Mouse (Mus musculus) myocyte (in vitro differentiated cells): ENCODE data around the gene Sept4. TPM values are rescaled to one million over a fixed set of nuclear protein-coding genes. Genes with fewer than 3 reads are reported as not detected.

Experiments used
- H3K27me3 ChIP-seq: one replicate; pipeline ENCODE4 v1.6.1; 2011; ENCODE audit not compliant: control insufficient read depth, insufficient read depth, insufficient read length
- H3K36me3 ChIP-seq: one replicate; pipeline ENCODE4 v1.6.1; 2011; ENCODE audit not compliant: control insufficient read depth, insufficient read depth
- H3K4me2 ChIP-seq: one replicate; pipeline ENCODE4 v1.6.1; 2011; ENCODE audit warnings: low read depth, control low read depth
- H3K4me3 ChIP-seq: one replicate; pipeline ENCODE4 v1.5.1; 2011; ENCODE audit warnings: mild to moderate bottlenecking, control low read depth, moderate library complexity
- H3K79me2 ChIP-seq: one replicate; pipeline ENCODE4 v1.6.1; 2011; ENCODE audit not compliant: control insufficient read depth, insufficient read depth
- H3ac ChIP-seq: one replicate; pipeline ENCODE4 v1.6.1; 2011; ENCODE audit not compliant: control insufficient read depth, insufficient read length
- E2F4 ChIP-seq: IDR thresholded peaks from one replicate; pipeline ENCODE4 v1.6.1; 2011; ENCODE audit warnings: mild to moderate bottlenecking, control low read depth, moderate library complexity; ENCODE audit not compliant: insufficient read depth
- MAX ChIP-seq: IDR thresholded peaks from one replicate; pipeline ENCODE4 v1.6.1; 2011; ENCODE audit warnings: low read depth, mild to moderate bottlenecking, control low read depth
- MYOD1 ChIP-seq, 3 experiments: IDR thresholded peaks; one replicate each; pipeline ENCODE4 v1.6.1; 2011; ENCODE audit warnings: control low read depth in 2 of 3, low read depth in 2 of 3, mild to moderate bottlenecking in 2 of 3, moderate library complexity in 1 of 3; ENCODE audit not compliant: insufficient read length in 2 of 3, control insufficient read depth in 1 of 3
- MYOG ChIP-seq, 3 experiments: IDR thresholded peaks; one replicate each; pipeline ENCODE4 v1.6.1; 2011; ENCODE audit warnings: control low read depth in 2 of 3, low read depth in 2 of 3, mild to moderate bottlenecking in 2 of 3; ENCODE audit not compliant: insufficient read length in 2 of 3, control insufficient read depth in 1 of 3, insufficient read depth in 1 of 3
- POLR2A ChIP-seq: IDR thresholded peaks from one replicate; pipeline ENCODE4 v1.6.1; 2011; ENCODE audit warnings: low read depth, mild to moderate bottlenecking, control low read depth, moderate library complexity; ENCODE audit not compliant: insufficient read length
- POLR2AphosphoS2 ChIP-seq: IDR thresholded peaks from one replicate; pipeline ENCODE4 v1.6.1; 2011; ENCODE audit warnings: low read depth, control low read depth; ENCODE audit not compliant: insufficient read length
- REST ChIP-seq: IDR thresholded peaks from one replicate; pipeline ENCODE4 v1.6.1; 2011; ENCODE audit warnings: mild to moderate bottlenecking, control low read depth, moderate library complexity; ENCODE audit not compliant: insufficient read depth, insufficient read length
- SRF ChIP-seq: IDR thresholded peaks from one replicate; pipeline ENCODE4 v1.6.1; 2011; ENCODE audit warnings: low read depth; ENCODE audit not compliant: control insufficient read depth, insufficient read length
- TCF12 ChIP-seq: IDR thresholded peaks from one replicate; pipeline ENCODE4 v1.6.1; 2011; ENCODE audit warnings: mild to moderate bottlenecking, control low read depth; ENCODE audit not compliant: poor library complexity, insufficient read depth, severe bottlenecking
- TCF3 ChIP-seq: IDR thresholded peaks from one replicate; pipeline ENCODE4 v1.6.1; 2011; ENCODE audit warnings: low read depth, control low read depth; ENCODE audit not compliant: insufficient read length
- USF1 ChIP-seq: IDR thresholded peaks from one replicate; pipeline ENCODE4 v1.6.1; 2011; ENCODE audit warnings: low read depth, mild to moderate bottlenecking, control low read depth, moderate library complexity
- polyA plus RNA-seq: library from polyadenylated mRNA; unstranded; fragments of >200 nt; fragmentation: generic; extraction: Trizol; gene quantifications from one replicate; pipeline ENCODE4 v1.2.1, GENCODE M21; 2012; ENCODE audit warnings: missing spikeins

Sept4 gene
- polyA plus RNA-seq, 1 experiment: 1.5 TPM

GRCm38 (mm10) chr11:87527990-87528389, 40.7 kb upstream of the Sept4 start:
- Histone ChIP-seq H3K79me2 (no peaks in the 10 kb centered on the region), H3ac (no peak overlapping the region), H3K4me2 (no peak overlapping the region), H3K36me3 (no peaks in the 10 kb centered on the region), H3K27me3 (peaks cover 32% of the 10 kb centered on the region), H3K4me3 (no peak overlapping the region)
- TF ChIP-seq TCF12 (no peak), MAX (no peak), TCF3 (no peak), USF1 (no peak), POLR2A (no peak), POLR2AphosphoS2 (no peak)

DNA sequence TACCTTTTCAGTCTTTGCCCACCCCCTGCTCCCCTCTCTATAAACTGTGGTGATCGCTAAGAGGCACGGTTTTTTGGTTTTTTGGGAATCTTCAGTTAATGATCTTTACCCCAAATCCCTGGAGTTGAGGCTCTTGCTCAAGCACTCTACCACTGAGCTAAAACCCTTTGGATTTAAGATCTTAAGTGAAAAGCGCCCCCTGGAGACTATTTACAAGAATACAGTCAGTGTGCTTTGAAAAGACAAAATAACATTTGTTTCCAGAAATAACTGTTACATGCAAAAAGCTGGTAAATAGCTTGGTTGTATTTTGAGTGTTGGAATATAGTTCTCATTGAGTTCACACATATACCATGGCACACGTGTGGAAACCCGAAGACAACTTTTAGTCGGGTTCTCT, 37.0 kb upstream of the Sept4 start:
- Histone ChIP-seq H3K27me3 (peaks cover 18% of the 10 kb centered on the region), H3K79me2 (no peaks in the 10 kb centered on the region), H3K4me2 (no peak overlapping the region), H3ac (no peak overlapping the region), H3K4me3 (no peak overlapping the region), H3K36me3 (no peaks in the 10 kb centered on the region)
- no peak for TF ChIP-seq MAX

DNA sequence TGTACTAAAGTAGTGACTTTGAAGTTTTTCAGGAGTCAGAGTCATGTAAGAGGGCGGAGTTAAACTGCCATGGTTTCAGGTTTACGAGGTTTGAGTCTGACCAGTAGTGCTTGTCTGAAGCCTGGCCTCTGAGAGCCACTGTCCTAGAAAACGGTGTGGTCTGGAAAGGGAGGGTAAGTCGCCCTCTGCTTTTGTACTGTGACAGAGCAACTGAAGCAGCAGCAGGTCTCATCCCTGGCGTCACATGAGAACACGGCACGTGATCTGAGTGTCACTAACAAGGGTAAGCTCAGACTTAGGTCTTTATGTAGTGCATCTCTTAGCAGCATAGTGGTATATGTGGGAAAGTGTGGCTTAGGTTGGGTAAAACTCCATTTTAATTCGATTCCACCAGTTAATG, 26.4 kb upstream of the Sept4 start:
- no peak overlapping the region for H3K4me3 ChIP-seq
- no peak overlapping the region for H3ac ChIP-seq
- no peaks in the 10 kb centered on the region for H3K79me2 ChIP-seq
- H3K4me2 ChIP-seq: no peak overlapping the region
- peaks cover 18% of the 10 kb centered on the region for H3K27me3 ChIP-seq
- TF ChIP-seq POLR2AphosphoS2 (no peak), USF1 (peak; percentile 58)
- no peaks in the 10 kb centered on the region for H3K36me3 ChIP-seq

DNA sequence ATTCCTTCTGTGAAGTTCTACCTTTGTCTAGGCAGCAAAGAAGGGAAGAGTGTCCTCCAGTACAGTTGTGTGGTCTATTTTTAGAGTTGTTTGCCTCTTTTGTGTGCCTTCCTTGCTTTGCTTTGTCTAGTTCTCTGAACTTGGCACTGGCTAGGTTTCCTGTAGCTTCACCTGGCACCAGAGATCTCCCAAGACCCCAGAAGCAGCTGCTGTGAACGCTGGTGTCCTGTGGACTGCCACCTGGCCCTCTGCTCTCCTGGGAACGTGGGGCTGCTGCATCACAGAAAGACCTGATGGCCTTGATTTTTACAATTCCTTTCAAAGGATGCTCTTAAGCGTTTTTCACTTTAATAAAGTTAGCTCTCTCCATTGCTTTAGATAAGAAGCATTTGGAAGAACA, 25.8 kb upstream of the Sept4 start:
- peaks cover 19% of the 10 kb centered on the region for H3K27me3 ChIP-seq
- no peak overlapping the region for H3K4me2 ChIP-seq
- H3ac ChIP-seq: no peak overlapping the region
- no peak overlapping the region for H3K4me3 ChIP-seq
- H3K79me2 ChIP-seq: no peaks in the 10 kb centered on the region
- TF ChIP-seq SRF (no peak), MYOG (IDR thresholded peaks at IDR 0.05; ENCODE audit: control insufficient read depth in 1 of 3, insufficient read depth in 1 of 3, insufficient read length in 2 of 3, low read depth in 2 of 3) (peak in 1 of 3 experiments; percentile 41), MYOD1 (IDR thresholded peaks at IDR 0.05; ENCODE audit: control insufficient read depth in 1 of 3, insufficient read length in 2 of 3, low read depth in 2 of 3) (peak in 1 of 3 experiments; percentile 9)
- H3K36me3 ChIP-seq: no peaks in the 10 kb centered on the region

DNA sequence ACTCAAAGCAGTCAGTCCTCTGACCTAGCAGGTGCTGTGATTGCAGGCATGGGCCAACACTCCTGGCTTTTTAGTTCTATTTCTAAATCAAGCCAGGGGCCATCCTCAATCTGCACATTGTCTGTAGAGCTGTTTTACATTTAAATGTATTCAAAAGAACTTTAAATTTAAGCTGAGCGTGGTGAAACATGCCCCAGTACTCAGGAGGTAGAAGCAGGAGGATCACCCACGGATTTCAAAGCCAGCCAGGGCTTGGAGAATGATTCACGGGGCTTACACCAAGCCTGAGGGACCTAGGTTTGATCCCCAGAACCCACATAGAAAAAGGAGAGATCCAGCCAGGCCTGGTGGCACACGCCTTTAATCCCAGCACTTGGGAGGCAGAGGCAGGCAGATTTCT, 15.4 kb upstream of the Sept4 start:
- Histone ChIP-seq H3K36me3 (no peaks in the 10 kb centered on the region), H3K4me3 (no peak overlapping the region), H3K27me3 (peaks cover 26% of the 10 kb centered on the region), H3K4me2 (no peak overlapping the region), H3ac (no peak overlapping the region), H3K79me2 (no peaks in the 10 kb centered on the region)
- TF ChIP-seq TCF12: no peak
- no peak for TF ChIP-seq MYOD1 (IDR thresholded peaks at IDR 0.05; ENCODE audit: control insufficient read depth in 1 of 3, insufficient read length in 2 of 3, low read depth in 2 of 3)
- TF ChIP-seq E2F4: no peak
- no peak for TF ChIP-seq REST
- no peak for TF ChIP-seq SRF
- TF ChIP-seq USF1: no peak
- no peak for TF ChIP-seq POLR2A

DNA sequence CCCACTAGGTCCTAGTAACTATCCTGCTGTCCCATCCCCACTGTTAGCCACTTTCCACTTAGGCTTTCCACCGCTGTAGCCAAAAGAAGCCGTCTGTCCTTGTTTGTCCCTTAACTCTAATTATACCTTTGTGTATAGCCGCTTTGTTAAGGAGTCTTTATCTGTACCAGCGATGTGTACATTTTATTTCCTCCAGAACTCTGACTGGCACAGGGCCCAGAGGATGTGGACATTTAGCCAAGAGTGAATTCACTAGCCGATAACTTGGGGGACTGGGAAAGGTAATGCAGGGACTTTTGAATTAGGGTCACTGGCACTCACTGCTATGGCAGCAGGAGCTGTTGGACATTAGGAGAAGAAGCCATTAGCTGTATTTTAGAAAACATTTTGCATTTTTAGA, 14.3 kb upstream of the Sept4 start:
- H3K79me2 ChIP-seq: no peaks in the 10 kb centered on the region
- TF ChIP-seq E2F4: no peak
- no peak for TF ChIP-seq POLR2AphosphoS2
- H3K4me2 ChIP-seq: no peak overlapping the region
- H3K27me3 ChIP-seq: peaks cover 20% of the 10 kb centered on the region
- no peaks in the 10 kb centered on the region for H3K36me3 ChIP-seq
- no peak overlapping the region for H3ac ChIP-seq
- no peak overlapping the region for H3K4me3 ChIP-seq
